Mouse (Mus musculus) kidney, postnatal 36 days (tissue): ENCODE data around the gene Slc35g3.

Experiments
- DNase-seq, 2 experiments: peaks; one replicate each; pipeline ENCODE4 v3.0.0; 2021 to 2022; ENCODE audit warnings: mixed read lengths in 2 of 2

Gene Slc35g3

DNA sequence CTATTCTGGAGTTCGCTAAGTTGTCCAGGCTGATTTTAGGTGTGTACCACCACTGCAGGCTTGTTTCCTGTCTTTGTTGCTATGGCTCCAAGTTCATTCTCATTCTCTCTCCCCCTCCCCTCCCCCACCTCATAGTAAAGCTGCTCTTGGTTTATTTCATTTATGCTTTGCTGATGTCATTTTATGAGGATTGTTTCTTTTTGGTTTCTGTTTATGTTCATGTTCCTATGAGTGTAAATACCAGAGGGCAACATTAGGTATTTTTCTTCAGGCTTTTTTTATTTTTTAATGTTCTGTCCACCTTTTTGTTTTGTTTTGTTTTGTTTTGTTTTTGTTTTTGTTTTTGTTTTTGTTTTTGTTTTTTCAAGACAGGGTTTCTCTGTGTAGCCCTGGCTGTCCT is at the start of gene Slc35g3:
TSS of gene Slc35g3 (minus strand) at position 101 of the 400 bp plus-strand sequence.
- no peak for DNase-seq

DNA sequence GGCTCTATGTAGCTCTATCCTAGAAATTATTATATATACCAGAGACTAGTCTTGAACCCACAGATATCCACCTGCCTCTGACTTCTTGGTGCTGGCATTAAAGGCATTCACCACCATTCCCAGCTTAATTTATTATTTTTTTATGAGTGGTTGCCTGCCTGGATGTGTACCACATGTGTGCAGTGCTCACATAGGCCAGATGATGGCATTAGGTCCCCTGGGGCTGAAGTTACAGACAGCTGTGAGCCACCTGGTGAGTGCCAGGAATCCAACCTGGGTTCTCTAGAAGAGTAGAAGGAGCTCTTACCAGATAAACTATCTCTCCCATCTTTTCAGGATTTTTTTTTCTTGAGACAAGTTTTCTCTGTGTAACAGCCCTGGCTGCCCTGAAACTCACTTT is 48.5 kb upstream of the Slc35g3 start:
- DNase-seq, result no peak

DNA sequence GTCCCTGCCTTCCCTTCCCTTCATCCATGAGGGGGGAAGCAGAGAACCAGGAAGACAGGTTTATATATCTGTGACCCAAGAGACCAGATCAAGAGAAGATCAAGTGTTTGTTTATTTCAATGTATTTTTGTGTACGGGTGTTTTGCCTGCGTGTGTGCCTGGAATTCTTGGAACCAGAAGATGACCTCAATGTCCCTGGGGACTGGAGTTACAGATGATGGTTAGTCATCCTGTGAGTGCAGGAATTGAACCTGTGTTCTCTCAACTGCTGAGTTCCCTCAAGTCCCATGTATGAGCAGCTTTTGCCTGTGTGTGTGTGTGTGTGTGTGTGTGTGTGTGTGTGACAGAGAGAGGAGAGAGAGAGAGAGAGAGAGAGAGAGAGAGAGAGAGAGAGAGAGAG is 45.9 kb upstream of the Slc35g3 start:
- DNase-seq, result no peak

DNA sequence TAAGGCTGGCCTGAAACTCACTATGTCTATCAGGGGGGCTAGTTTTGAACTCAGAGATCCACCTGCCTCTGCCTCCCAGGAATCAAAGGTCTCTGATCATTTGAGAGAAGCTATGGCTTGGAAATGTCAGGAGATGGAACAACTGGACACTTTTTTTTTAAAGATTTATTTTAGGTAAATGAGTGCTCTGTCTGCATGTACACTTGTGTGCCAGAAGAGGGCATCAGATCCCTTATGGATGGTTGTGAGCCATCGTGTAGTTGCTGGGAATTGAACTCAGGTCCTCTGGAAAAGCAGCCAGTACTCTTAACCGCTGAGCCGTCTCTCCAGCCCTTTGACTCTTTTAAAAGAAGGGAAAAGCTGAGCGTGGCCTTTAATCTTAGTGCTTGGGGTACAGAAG is 44.6 kb upstream of the Slc35g3 start:
- no peak for DNase-seq

DNA sequence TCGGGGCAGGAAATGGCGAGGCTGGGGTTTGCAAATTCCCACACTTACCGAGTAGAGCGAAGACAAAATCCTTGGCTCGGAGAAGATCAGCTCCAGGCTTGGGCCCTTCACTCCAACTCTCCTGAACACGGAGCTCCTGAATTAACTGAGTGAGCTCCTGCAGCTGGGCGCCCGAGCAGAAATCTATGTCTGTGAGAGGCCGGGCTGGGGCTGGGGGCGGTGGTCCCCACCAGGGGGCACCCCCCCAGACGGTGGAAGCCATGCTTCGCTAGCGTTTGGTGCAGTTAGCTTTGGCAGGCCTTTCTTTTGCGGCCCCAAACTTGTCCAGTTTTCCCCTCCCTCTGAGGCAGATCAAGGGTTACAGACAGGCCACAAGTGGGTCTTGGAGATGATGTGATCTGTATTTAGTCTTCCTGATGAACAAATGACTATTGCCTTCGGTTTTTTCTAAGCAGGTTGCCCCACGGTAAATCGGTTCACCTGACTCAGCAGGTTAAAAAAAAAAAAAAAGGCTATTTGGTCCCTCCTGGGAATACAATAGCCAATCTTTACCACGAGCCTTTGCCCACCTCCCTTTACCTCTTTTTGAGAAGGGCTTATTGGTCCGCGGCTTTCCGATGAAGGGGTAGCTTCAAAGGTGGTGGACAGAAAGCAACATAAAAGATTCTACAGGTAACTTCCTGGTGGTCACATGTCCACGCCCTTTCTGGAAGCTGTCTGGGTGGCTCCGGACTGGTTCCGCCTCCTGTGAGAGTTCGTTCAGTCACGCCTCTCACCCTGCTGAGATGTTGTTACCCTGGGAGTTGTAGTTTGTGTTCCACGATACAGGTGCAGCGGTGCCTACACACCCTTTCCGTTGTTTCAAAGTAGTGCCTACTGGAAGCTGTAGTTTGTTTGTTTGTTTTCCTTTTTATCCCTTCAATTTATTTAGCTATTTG is 43.5 kb upstream of the Slc35g3 start, which contains the start of gene Tmem102:
TSS of gene Tmem102 (minus strand) at position 653 of the 938 bp plus-strand sequence.
- peak; percentile 81 to 92 for DNase-seq

DNA sequence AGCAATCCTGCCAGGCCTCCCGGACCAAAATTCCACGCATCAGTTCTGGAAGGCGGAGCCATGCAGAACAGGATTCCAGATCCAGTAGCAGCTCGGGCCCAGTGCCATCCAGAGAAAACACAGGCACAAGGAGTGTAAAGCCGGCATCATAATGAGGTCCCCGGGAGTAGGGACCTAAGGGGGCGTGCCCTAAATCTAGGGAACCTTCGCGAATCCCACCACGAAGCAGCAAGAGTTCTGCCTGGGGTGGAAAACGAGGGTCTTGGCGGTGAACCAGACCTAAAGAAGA is 42.8 kb upstream of the Slc35g3 start:
- peak; percentile 51 to 71 for DNase-seq

DNA sequence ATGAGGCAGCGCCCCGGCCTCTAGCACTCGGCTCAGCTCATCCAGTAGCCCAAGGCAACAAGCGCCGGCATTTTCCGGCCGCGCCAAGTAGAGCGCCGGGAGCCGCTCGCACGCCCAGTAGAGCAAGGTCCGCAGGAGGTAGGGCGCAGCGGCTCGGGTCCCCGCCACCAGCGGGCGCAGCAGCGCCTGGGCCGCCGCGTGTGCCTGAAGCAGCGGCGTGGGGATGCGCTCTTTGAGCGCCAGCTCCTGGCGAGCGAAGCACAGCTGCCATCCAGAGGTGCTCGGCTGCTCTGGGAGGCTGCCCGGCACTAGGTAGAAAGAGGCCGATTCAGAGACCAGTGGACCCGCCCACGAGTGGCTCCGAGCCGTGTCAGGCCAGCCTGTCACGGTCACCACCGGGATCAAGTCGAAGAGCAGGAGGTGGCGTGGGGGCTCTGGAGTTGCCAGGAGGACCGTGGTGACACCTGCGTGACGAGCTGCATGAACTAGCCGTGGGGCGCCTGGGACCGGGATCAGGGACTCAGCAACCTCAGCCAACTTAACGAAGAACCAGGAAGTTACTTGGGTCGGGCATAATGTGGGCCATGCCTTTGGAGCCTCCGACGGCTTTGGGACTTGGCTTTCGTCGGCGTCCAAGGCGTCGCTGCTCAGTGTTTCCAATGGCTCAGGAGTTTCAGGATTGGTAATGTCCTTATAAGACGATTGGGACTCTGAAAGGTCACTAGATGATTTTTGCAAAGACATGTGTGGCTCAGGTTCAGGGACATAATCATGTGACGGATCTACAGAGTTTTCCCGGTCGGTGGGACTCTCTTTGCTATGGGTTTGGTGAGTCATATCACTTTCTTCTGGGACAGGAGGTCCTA is 42.3 kb upstream of the Slc35g3 start:
- peak; percentile 87 to 90 for DNase-seq

DNA sequence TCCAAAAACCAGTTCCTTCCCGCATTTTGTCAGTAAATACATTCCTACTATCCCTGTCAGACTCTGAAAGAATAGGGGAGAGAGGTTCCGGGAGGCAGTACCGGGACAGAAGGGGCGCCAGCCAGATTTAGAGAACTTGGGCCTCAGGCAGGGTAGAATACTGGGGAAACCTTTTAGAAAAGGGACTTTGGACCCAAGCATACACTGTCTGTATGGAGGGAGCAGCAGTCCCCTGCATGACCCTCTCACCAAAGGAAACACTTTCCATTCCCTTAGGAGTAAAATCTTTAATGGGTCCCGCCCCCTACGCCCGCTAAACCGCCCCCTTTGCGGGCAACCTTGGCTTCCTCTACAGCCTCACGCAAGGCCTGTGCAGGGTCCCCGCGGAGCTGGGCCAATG is 41.6 kb upstream of the Slc35g3 start:
- no peak for DNase-seq

DNA sequence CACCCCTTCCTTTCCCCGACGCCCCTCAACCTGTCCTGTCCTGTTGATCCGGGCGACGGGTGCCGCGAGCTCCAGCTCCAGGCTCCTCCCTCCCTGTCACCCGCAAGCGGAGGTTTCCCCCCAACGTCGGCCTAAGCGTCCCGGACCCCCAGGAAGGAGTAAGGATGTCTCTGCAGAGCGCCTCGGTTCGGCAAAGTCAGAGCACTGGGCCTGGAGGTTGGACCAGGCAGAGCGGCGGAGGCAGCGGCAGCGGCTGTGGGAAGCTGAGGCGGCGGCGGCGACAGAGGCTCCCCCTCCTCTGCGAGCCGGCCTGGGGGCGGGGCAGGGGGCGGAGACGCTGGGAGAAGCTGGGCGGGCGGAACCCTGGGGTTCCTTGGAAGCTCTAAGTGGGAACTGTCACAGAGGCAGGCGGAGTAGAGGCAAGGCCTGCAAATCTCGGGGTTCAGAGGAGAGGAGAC is 40.9 kb upstream of the Slc35g3 start:
- peak; percentile 82 to 93 for DNase-seq

DNA sequence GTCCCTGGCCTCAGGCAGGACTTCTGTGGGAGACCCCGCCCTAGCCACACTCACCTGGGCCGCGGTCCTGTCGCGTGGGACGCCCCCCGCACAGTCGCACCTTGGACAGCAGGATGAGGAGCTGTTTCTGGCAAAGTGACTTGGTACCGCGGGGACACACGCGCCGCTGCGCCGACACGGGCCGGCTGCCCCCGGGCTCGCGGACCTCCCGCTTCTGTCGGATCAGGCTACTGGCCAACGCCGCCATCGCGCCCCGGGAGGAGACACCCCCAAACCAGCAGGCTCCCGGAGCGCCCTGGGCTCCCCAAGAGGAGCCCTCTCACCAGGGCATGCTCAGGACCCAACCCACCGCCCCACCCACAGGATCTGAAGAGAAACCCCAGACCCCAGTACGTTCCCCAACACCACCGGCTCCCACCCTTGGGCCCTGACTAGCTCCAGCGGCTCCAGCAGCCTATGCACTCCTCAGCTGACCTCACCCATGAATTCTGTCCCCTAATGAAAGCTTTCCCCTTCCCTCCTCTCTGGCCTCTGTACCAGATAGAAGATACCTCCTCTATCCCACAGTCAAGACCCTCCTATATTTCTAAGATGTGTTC is 39.7 kb upstream of the Slc35g3 start, which contains the start of gene Fgf11:
TSS of gene Fgf11 (minus strand) at position 479 of the 599 bp plus-strand sequence.
- DNase-seq, result peak in 1 of 2 experiments; percentile 27

DNA sequence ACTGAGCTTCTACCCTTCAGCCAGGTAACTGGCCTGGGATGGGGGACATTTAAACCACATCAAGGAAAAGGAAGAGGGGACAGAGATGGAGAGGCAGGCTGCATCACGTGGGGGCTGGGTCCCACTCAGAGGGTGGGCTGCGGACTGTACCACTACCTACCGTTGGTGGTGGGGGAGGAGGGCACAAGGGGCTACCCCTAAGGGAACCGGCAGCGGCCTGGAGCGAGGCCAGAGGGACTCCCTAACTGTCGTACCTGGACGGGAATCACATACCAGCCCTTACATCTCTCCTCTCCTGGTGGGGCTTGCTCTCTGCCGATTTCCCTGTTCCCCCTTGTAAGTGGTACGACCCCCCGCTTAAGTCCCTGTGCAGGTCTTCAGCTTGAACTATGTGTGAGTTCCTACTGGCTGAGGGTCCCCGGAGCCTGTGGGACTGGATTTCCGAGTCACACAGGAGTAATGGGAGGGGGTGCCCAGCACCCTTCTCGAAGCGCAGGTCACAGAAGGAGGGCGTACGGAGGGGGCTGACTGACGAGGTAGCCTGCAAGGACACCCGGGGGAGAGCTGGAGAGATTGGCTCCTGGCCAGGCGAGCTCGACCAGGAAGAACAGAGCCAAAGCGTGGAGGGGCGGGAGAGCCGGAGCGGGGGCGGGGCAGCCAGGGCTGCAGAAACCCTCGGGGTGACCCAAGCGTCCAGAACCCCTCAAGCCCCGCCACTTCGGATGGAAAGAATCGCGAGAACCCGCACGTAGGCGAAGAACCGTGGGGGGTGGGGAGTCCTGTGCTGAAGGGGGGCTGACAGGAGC is 38.8 kb upstream of the Slc35g3 start:
- peak; percentile 54 to 73 for DNase-seq

DNA sequence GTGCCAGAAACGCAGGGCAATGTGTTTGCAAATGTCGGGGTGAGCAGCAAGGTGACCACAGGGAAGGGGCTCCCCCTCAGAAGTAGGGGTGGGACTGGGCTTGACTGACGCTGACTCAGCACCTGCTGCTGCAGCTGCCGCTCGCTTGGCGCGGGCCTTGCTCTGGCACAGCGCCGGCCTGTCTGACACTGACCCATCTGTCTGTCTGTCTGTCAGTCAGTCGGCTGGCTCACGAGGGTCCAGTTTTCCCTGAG is 38.3 kb upstream of the Slc35g3 start:
- DNase-seq, result peak in 1 of 2 experiments; percentile 36

DNA sequence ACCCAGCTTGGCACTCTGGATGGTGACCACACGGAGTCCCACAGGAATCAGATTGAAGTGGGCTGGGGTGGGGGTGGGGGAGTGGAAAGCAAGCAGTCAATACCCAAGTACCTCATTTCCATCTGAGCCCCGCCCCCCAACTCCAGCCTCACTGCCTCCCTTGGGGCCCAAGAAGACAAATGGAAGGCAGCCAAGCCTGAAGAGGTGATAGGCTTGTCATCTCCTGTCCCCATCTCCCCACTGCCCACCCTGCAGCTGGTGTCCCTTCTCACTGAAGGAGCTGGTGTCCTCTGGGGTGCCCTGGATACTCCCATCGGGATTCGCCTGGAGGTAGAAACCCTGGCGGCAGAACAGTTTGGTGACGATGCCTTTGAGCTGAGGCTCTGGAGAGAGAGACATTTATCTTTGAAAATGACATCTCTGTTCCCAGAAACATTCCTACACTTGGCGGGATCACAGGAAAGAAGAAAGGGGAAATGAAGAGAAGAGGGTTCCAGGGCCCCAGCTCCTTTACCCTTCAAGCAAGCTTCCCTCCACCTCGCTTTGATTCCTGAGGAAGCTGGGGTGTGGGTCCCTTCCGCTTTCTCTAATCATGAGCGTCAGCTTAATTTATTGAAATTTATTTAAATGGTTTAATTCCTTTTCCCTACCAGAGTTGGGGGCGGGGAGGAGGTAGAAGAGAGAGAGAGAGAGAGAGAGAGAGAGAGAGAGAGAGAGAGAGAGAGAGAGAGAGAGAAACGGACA is 37.8 kb upstream of the Slc35g3 start:
- DNase-seq, result no peak

DNA sequence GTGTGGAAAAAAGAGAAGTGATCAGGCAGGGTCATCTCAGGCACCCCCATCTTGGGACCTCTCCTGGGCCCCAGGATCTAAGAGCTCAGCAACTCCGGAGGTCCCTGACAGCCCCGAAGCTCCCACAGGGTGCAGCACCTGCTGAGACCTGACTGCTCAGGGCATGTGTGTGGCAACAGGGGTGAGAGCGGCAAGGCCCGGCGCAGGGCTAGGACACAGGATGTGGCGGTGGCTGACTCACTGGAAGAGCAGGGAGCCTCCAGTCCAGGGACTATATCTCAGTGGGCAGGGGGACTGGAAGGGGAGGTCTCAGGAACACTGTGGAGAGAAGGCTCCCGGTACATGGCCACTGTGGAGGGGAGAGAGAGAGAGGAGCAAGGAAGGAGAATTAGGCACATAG is 36.2 kb upstream of the Slc35g3 start:
- DNase-seq, result no peak

DNA sequence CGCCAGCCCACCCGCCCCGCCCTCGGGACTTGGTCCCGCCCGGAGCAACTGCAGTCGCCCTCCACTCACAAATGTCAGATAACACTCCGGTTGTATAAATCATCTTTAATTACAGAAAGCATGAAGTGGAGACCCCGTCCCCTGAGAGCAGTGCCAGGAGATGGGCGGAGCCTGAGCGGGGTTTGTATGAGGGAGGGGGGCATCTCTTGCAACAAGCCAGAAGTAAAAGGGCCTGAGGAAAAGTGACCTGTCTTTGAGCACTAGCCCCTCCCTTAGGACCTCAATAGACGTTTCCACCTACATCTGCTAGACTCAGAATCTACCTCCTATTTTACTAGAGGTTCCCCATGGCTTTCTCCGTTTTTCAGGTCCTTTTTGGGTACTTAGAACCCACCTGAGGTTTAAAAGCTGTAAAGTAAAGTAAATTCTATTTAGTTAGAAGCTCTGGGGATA is 34.2 kb upstream of the Slc35g3 start:
- no peak for DNase-seq

DNA sequence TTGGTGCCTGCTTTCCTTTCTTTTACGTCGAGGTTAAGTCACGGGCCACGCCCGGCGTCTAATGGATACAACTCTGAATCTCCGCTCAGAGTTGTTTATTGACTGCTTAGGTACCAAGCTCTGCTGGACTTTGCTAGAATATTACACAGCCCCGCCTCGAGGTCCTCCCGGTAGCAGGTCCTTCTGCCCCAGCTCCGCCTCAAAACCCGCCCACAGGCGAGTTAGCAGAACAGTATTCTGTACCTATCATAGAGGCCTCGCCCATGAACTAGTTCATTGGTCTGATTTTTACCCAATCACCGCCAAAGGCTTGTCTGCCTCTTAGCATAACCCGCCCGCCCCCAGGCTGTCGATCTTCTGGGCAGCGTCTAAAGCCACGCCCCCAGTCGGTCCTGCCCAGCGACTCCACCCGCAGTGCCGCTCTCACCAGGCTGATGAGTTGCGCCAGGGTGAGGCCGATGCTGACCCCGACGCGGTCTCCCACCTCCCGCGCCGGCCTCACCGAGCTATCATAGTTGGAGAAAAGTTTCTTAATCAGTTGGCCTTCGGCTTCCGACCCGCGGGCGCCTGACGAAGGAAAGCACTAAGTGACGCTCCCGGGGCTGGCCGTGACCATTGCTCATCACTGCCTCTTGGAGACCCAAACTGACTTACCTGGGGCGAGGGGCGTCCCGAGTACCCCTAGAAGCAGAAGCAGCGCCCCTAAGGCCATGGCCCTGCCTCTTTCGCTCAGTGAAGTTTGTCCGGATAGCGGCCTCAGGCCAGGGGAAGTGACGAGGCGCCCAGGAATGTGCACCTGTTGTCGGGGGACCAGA is 33.6 kb upstream of the Slc35g3 start, which contains the start of gene Chrnb1:
TSS of gene Chrnb1 (minus strand) at position 776 of the 815 bp plus-strand sequence.
- peak; percentile 98 to 99 for DNase-seq

DNA sequence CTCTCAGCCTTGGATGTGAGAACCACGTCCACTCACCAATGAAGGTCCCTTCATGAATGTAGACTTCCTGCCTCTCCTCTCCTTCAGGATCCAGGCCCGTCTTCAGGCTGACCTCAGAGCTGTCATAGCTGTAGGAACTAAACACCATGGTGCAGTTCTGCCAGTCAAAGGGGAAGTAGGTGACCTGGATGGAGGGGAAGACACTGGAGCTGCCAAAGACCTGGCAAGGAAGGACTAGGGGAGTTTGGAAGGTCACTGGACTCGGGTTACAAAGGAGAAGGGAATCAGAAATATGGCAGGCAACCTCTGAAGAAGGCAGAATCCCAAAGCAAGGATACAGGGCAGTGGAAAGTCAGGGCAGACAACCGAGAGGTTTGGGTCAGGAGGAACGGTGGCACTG is 31.7 kb upstream of the Slc35g3 start:
- DNase-seq, result no peak

DNA sequence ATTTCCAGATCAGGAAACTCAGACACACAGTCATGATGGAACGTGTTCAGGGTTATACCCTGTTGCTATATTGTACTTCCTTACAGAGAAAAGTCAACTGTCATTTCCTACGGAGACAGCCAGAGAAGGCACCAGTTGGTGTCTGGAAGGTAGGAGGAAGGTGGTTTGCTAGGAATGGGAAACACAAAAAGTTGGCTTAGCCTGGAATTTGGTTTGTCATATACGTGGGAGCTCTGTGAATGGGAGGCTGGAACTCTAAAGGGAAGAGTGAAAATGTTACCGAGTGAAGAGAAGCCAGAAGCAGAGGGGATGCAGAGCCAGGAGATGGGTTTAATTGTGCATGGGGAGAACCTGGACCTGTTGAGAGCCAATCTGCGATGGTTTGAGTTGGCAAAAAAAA is 29.7 kb upstream of the Slc35g3 start:
- no peak for DNase-seq

DNA sequence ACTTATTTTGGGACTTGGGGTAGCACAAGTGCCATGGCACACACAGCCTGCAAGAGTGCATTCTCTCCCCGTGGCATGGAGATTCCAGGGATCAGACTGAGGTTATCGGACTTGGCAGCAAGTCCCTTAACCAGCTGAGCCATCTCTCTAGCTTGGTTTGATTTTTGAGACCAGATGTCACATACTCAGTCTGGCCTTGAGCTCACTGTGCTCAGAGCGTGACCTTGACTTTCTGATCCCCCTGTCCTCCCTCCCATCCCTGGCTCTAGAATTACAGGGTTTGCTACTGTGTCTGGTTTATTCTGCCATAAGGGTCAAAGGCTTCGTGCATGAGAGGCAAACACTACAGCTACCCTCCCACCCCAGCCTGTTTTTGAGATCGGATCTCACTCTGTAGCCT is 27.7 kb upstream of the Slc35g3 start:
- DNase-seq, result no peak

DNA sequence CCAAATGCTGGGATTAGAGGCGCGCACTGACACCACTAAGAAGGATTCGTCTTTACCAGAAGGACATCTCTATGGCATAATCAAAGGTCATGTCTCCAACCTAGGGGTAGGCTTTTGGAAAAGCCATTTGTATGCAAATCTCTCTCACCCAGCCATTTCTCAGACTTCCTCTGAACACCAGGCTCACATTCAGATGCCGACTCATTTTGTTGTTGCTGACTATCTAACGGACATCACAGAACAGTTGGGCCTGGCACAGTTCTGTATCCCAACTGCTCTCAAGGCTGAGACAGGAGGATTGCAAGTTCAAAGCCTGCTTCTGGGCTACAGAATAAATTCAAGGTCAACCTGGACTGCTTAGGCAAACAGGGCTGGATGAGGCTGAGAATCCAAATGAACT is 25.5 kb upstream of the Slc35g3 start:
- DNase-seq, result no peak

DNA sequence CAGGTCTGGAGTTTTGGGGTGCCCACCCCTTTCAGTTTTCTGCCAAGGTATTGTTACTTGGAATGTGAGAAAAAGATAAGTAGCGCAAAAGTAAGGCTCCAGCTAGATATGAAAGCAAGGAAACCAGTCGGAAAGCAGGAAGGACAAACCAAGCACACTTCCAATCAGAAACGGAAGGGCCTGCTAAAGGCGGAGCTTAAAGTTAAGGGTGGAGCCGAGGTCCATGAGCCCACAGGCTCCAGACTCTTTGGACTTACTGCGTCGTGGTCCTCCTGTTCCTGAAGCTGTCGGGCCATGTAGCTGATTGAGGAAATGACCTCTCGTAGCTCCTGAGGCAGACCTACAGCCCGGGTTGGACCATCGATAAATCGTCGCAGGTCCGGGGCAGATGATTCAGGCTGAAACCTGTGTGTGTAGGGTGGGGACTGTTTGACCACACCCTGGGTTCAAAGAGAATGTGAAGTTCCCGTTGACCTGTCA is 23.1 kb upstream of the Slc35g3 start:
- DNase-seq, result peak; percentile 55 to 63
